Mouse (Mus musculus) layer of hippocampus, adult 8-10 months (tissue): ENCODE measurements around the gene Yes1. TPM values are rescaled to one million over a fixed set of nuclear protein-coding genes. Genes with fewer than 3 reads are reported as not detected.
"Not testable (repeated sequence)": the region's sequence is repeated elsewhere in the genome, so short reads cannot be mapped to it uniquely, and the experiment has no call there.

ENCODE experiments used
- DNase-seq, 2 experiments: peaks; one replicate each; pipeline ENCODE4 v3.0.0; 2022; ENCODE audit warnings: low spot score in 2 of 2
- total RNA-seq, 4 experiments: library from RNA; stranded (reverse); gene quantifications; 2 replicates each; pipeline ENCODE4 v1.2.4; 2022

Gene Yes1
- total RNA-seq, result 10 to 100 TPM; 12.8 to 15.5 (median 14.2) TPM

GRCm38 (mm10) chr5:32610801-32611340 is at the start of gene Yes1:
Gene Yes1 (plus strand): TSS chr5:32611171.
- peak; percentile 16 to 38 for DNase-seq

DNA sequence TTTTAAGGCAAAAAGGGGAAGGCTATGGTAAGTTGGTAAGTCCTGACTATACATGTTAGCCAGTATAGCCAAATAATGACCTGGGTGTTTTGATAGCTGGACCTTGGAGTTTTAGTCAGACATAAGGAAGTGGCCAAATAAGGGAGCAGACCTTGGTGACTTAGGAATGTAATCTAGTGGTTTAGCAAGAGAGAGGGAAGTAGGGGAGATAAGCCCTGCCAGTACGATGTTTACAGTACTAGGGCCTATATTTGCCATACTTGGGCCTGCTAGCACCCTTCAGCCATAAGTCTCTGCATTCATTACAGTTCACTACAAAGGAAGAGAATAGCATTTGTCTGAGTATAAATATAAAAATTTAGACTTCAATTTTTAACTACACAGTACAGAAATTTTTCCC is 46.3 kb upstream of the Yes1 start:
- DNase-seq, result no peak

DNA sequence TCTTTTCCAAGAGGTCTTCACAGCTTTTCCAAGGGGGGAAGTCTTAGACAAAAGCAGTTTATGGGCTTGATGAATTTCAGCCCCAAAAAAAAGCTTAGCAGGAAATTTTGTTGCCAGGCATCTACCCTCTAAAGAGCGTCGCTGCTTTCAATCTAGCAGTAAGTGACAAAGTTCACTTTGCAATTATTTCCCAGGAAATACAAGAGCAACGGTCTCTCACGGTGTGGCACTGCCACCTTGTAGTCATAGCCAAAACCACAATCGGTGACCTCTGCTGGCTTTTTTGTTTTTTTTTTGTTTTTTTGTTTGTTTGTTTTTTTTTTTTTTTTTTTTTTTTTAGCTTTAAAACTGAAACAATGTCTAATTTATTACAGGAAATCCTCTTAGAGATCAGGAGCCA is 39.2 kb upstream of the Yes1 start:
- DNase-seq, result no peak

DNA sequence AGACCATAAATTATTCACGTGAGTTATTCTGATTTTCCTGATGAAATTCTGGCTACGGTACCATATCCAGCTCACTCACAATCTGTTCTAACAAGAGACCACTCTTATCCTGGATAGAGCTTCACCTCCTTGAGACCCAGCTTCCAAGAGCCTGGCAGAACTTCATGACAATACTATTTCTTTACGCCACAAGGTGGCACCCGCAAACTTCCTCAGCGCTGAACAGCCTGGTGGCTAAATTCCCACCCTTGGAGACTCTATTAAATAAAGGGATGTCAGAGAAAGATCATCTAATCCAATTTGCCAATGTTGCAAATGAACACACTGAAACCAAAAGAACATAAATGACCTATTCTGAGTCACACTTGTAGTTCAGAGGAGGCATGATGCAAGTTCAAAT is 22.8 kb upstream of the Yes1 start:
- peak; percentile 12 to 56 for DNase-seq

GRCm38 (mm10) chr5:32593793-32594192 is 17.2 kb upstream of the Yes1 start:
- no peak for DNase-seq

- no peak for DNase-seq
Observed at GRCm38 (mm10) chr5:32594358-32594757, 16.6 kb upstream of the Yes1 start.

DNA sequence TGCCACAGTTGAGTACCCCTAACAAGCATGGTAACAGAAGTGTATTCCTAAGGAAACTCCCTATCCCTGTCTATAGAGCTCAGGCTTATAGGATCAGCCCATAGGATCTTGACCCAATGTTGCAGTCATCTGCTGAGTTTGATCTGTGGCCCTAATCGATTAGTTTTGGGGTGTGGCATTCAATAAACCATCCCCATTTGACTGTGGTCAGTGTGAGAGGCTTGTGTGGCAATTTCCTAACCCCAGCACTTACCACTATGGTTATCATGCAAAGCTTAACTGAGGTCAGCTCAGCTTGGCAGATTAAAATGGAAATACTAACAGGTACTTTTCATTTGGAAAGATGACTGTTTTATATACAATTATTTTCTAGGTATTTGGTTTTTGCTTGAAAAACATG is 5.1 kb upstream of the Yes1 start:
- no peak for DNase-seq

- DNase-seq, result no peak
Observed at GRCm38 (mm10) chr5:32607776-32608355, 3.1 kb upstream of the Yes1 start.

DNA sequence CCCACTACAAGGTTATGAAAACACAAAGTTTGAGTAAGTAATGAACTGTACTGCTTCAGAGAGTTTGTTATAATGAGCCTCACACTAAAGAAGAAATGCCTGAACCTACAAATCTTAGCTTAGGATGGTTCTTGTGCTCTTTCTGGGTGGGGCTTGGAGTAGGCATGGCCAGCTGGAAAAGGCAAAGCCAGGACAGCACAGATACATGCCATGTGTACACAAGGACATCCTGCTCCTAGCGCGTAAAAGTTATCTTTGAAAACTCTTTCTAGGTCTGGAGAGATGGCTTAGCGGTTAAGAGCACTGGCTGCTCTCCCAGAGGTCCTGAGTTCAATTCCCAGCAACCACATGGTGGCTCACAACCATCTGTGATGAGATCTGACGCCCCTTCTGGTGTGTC is 2.5 kb upstream of the Yes1 start:
- no peak for DNase-seq

DNA sequence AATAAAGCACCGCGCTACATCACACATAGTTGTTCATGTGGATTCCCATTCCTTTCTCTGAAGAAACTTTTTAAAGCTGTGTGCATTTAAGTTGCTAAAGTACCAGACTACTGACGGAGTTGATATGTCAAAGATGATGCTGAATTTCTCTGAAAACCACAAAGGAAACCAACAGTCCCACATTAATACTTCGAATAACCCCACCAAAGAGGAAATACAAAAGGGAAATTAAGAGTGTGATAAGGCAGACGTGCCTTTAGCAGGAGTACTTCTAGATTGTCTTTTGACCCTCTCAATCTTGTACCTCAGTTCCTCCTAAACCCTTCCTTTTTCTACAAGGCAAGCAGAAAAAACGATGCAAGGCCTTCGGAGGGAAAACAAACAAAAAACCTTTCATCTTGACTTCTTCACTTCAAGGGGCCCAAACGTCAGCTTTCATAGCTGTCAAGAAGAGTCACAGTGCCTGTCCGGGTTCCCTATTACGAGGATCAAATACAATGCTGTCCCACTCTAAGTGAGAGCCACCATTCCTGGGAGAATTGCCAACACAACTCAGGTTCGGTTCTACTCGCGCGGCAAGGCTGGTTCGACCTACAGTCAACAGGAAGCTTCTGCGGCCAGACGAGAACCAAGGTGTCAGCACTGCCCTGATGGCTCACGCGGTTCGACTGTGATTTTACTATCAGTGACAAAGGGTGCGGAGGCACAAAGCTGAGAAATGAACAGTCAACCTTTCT is 739 bp upstream of the Yes1 start:
- peak; percentile 4 to 24 for DNase-seq

- peak; percentile 6 to 9 for DNase-seq
Observed at GRCm38 (mm10) chr5:32611341-32611961, 480 bp downstream of the Yes1 start.

GRCm38 (mm10) chr5:32614291-32614690 is 3.3 kb downstream of the Yes1 start:
- no peak for DNase-seq

DNA sequence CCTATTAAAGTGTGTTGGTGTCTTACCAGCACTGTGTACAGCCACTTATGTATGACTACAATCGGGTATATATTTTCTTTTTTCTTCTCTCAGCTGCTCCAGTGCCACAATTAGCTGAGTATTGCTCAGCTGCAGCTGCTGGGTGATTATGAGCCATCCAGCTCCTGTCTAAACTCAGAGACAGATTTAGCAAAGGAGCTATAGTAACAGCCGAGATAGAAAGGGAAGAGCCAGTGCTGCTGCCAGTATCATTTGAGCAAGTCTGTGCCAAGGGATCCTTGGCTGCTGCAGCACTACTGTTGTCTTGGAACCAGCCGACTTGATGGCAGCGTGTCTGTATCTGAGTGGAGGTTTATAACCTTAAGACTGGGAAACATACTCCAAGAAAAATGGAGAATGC is 3.7 kb downstream of the Yes1 start:
- DNase-seq, result peak; percentile 47 to 48

DNA sequence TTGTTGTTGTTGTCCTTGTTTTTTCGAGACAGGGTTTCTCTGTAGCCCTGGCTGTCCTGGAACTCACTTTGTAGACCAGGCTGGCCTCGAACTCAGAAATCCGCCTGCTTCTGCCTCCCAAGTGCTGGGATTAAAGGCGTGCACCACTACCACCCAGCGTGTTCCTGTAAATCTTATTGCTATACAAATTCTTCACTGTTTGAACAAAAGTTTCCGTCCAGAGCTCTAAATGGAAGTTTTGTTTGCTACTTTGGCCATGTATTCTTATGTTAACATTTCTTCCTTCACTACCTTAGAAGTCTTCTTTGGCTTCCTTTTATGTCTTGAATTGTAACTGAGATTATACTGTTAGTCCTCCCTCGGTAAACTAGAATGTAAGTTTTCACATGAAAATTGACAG is 5.5 kb downstream of the Yes1 start:
- not testable (repeated sequence) for DNase-seq

DNA sequence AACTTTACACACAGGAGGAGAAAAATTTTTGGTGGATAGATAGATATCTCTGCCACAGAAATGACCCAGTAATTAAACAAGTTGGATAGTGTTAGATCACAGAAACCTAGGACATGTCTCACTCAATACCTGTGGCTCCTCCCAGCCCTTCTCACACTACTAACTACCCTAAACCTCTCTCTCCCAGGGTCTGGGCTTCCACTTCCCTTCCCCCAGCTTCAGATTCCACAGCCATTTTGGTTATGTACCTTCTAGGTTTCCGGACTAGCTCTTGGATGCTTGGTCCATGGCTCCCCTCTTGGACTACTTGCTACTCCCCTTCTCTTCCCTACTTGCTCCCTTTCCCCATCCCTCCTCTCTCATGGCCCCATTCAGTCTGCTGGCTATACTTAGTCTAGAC is 6.9 kb downstream of the Yes1 start:
- DNase-seq, result no peak

- no peak for DNase-seq
Observed at GRCm38 (mm10) chr5:32623649-32624048, 12.7 kb downstream of the Yes1 start.

- DNase-seq, result no peak
Observed at GRCm38 (mm10) chr5:32624777-32625176, 13.8 kb downstream of the Yes1 start.

DNA sequence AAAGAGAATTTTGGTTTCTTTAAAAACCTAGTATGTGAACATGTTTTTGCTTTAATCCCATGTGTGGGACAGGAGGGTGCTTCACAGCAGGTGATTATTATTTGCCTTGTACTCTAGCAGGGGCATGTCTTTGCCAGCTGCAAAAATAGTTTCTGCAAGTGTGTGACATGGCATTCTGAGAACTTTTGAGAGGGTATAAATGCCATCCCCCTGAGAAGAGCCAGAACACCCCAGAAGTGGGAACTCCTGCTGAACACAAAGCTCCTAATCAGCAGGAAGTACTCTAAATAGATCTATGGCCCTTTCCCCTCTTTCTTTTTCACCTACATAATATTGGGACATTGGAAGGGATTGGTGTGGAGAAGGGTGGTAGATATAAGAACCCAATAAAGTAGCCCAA is 22.2 kb downstream of the Yes1 start:
- no peak for DNase-seq

- no peak for DNase-seq
Observed at GRCm38 (mm10) chr5:32657386-32657785, 46.4 kb downstream of the Yes1 start.

GRCm38 (mm10) chr5:32682475-32682874 is 71.5 kb downstream of the Yes1 start:
- no peak for DNase-seq

GRCm38 (mm10) chr5:32693411-32693810 is 82.4 kb downstream of the Yes1 start:
- DNase-seq, result no peak

DNA sequence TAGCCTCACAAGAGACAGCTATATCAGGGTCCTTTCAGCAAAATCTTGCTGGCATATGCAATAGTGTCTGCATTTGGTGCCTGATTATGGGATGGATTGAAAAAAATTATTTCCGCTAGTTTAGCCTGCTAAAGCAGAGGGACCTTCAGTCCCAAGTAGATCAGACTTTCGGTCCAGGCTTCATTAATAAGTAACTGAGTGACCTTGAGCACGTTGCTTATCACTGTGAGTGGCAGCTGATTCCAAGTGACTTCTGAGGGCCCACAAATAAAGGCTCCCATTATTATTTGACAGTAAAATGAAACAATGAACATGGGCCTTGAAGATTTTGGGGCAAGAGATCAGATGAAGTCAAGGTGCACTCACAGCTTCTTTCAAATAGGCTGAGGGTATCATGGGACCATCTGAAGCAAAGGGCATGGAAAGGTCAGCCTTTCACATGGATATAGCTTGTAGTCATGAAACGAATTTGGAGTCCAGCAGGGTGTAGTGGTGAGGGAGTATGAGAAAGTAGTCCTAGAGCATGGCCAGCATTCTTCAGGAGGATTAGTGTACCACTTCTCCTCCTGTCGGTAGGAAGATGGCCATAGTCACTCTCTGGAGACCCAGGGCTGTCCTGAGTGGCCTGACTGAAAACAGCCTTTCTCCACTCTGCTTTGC is 86.4 kb downstream of the Yes1 start:
- DNase-seq, result no peak
